ENCODE assay signal across 11 mouse cellular contexts in the genomic region with DNA sequence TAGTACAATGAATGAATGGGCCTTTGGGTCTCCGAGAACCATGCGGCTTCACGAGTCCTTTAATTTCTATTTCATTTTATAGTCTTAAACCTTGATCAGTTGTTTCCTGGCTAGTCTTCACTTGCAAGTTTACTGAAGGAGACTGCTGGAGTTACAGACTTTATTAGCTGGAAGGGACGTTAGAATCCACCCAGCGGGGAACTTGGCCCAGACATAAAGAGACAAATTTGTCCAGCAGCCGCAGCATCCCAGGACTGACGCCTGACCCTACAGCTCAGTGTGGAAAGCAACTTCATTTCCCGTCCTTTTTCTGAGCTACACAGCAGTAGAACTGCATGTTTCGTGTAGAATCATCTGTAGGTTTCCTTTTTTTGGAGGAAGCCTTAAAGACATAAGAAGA. TPM values are rescaled to one million over a fixed set of nuclear protein-coding genes. Genes with fewer than 3 reads are reported as not detected.
DNase-seq lines count a peak whose midpoint lies in the region; ATAC-seq lines count a peak whose summit lies in the region.
"Had no signal": no experiment of that assay in that cellular context is flagged by ENCODE, and none has a peak within 500 bp of the region (broad histone marks: within the 10 kb centered on the region; RNA-seq: fewer than 3 reads in every experiment).

No protein-coding gene starts in this region.

- no peak for DNase-seq in kidney, postnatal 25 days
- no peak for DNase-seq in forebrain, embryonic 11.5 days (ENCODE audit: low spot score)
- no peak for DNase-seq in midbrain, embryonic 14.5 days
- no peak for DNase-seq in lung, postnatal 4 days
- DNase-seq in layer of hippocampus, postnatal 10 days (ENCODE audit: low spot score in 2 of 2): no peak
- DNase-seq in left cerebral cortex, postnatal 25 days (ENCODE audit: low spot score in 2 of 2): no peak
- DNase-seq: adrenal gland, adult 8-10 months; thymus, postnatal 36 days had no signal

- no peak overlapping the region for H3K4me3 ChIP-seq in kidney, embryonic 14.5 days (ENCODE audit: low read length)
- peak overlapping the region; percentile 79 for H3K4me3 ChIP-seq in forebrain, embryonic 11.5 days (ENCODE audit: low read depth, low read length)
- no peak overlapping the region for H3K4me3 ChIP-seq in hindbrain, embryonic 15.5 days
- H3K4me3 ChIP-seq in midbrain, embryonic 14.5 days (replicated peaks; ENCODE audit: low read depth, low read length): peak overlapping the region; percentile 3; the same call in 1 of the 2 replicates
- H3K4me3 ChIP-seq: megakaryocyte, embryonic 14.5 days had no signal

- H3K27ac ChIP-seq in kidney, embryonic 14.5 days (ENCODE audit: low read depth, low read length): no peak overlapping the region
- H3K27ac ChIP-seq in forebrain, embryonic 11.5 days (ENCODE audit: low read depth, low read length): no peak overlapping the region
- H3K27ac ChIP-seq in hindbrain, embryonic 15.5 days (replicated peaks): no peak overlapping the region
- no peak overlapping the region for H3K27ac ChIP-seq in midbrain, embryonic 14.5 days (replicated peaks; ENCODE audit: low read depth, low read length)

- H3K4me2 ChIP-seq in kidney, embryonic 14.5 days (replicated peaks; ENCODE audit: low read depth, low read length): peak overlapping the region; percentile 87; the same call in 1 of the 2 replicates
- H3K4me2 ChIP-seq in forebrain, embryonic 11.5 days (ENCODE audit: low read depth, low read length, severe bottlenecking): peak overlapping the region; percentile 81
- peak overlapping the region; percentile 98 for H3K4me2 ChIP-seq in hindbrain, embryonic 15.5 days
- peak overlapping the region; percentile 99 for H3K4me2 ChIP-seq in midbrain, embryonic 14.5 days (ENCODE audit: low read length)

- peaks cover 20% of the 10 kb centered on the region for H3K4me1 ChIP-seq in kidney, embryonic 14.5 days (ENCODE audit: control insufficient read depth, insufficient read depth, low read length)
- peaks cover 33% of the 10 kb centered on the region for H3K4me1 ChIP-seq in forebrain, embryonic 11.5 days (replicated peaks; ENCODE audit: control insufficient read depth, insufficient read depth, low read length)
- H3K4me1 ChIP-seq in hindbrain, embryonic 15.5 days (replicated peaks): peaks cover 46% of the 10 kb centered on the region
- H3K4me1 ChIP-seq in midbrain, embryonic 14.5 days (ENCODE audit: control insufficient read depth, insufficient read depth, low read length): peaks cover 47% of the 10 kb centered on the region

- no peak overlapping the region for H3K9ac ChIP-seq in kidney, embryonic 14.5 days (ENCODE audit: low read depth, low read length)
- H3K9ac ChIP-seq in forebrain, embryonic 11.5 days (ENCODE audit: low read length): peak overlapping the region; percentile 41
- H3K9ac ChIP-seq in hindbrain, embryonic 15.5 days: no peak overlapping the region
- 0 out of 2 replicates have a peak overlapping the region, but pooled peaks have one; percentile 20 for H3K9ac ChIP-seq in midbrain, embryonic 14.5 days (replicated peaks; ENCODE audit: low read length)

- no peaks in the 10 kb centered on the region for H3K9me3 ChIP-seq in kidney, embryonic 14.5 days (ENCODE audit: control insufficient read depth, low read length)
- H3K9me3 ChIP-seq in forebrain, embryonic 11.5 days (ENCODE audit: control insufficient read depth, low read length): no peaks in the 10 kb centered on the region
- no peaks in the 10 kb centered on the region for H3K9me3 ChIP-seq in hindbrain, embryonic 15.5 days
- H3K9me3 ChIP-seq in midbrain, embryonic 14.5 days (ENCODE audit: control insufficient read depth, low read length): no peaks in the 10 kb centered on the region
- H3K9me3 ChIP-seq: megakaryocyte, embryonic 14.5 days had no signal

- intact Hi-C loops in left cerebral cortex, postnatal 25 days (cut with DNase I): loop anchor here (5.0 kb wide), 1 partner anchor 110 kb away; no protein-coding TSS in a partner anchor

- H3K27me3 ChIP-seq in kidney, embryonic 14.5 days (ENCODE audit: control insufficient read depth, insufficient read depth, low read length): no peaks in the 10 kb centered on the region; the same call in 1 of the 2 replicates
- no peaks in the 10 kb centered on the region for H3K27me3 ChIP-seq in forebrain, embryonic 11.5 days (ENCODE audit: control insufficient read depth, insufficient read depth, low read length)
- H3K27me3 ChIP-seq in hindbrain, embryonic 15.5 days: no peaks in the 10 kb centered on the region
- H3K27me3 ChIP-seq in midbrain, embryonic 14.5 days (ENCODE audit: control insufficient read depth, insufficient read depth, low read length): no peaks in the 10 kb centered on the region

- ATAC-seq in kidney, embryonic 14.5 days (ENCODE audit: low FRiP score, low TSS enrichment): no peak
- ATAC-seq in forebrain, embryonic 11.5 days (replicated peaks; ENCODE audit: low FRiP score): no peak
- no peak for ATAC-seq in hindbrain, embryonic 15.5 days (ENCODE audit: low FRiP score, low read depth)
- no peak for ATAC-seq in midbrain, embryonic 14.5 days (ENCODE audit: low FRiP score, low TSS enrichment)

- 0 out of 2 replicates have a peak, but pooled peaks cover 4% of the 10 kb centered on the region for H3K36me3 ChIP-seq in kidney, embryonic 14.5 days (ENCODE audit: control insufficient read depth, insufficient read depth, low read length)
- peaks cover 3% of the 10 kb centered on the region; the same call in 1 of the 2 replicates for H3K36me3 ChIP-seq in forebrain, embryonic 11.5 days (ENCODE audit: control insufficient read depth, insufficient read depth, low read length)
- H3K36me3 ChIP-seq in hindbrain, embryonic 15.5 days: no peaks in the 10 kb centered on the region
- no peaks in the 10 kb centered on the region for H3K36me3 ChIP-seq in midbrain, embryonic 14.5 days (ENCODE audit: control insufficient read depth, insufficient read depth, low read length)

- WGBS in kidney, embryonic 14.5 days: 54% methylated on average over 9 of the region's 9 CpGs
- WGBS in forebrain, embryonic 11.5 days: 54% methylated on average over 9 of the region's 9 CpGs
- 30% methylated on average over 9 of the region's 9 CpGs for WGBS in hindbrain, embryonic 15.5 days
- WGBS in midbrain, embryonic 14.5 days: 47% methylated on average over 9 of the region's 9 CpGs

RNA-seq across cellular contexts. Expression of gene Spata13, which starts 3.2 kb away (rescaled TPM):
- 54.1 and 65.7 TPM in 2 replicates for polyA plus RNA-seq in kidney, embryonic 14.5 days (2014; fragmentation: Nextera tagmentation; extraction: Ambion mirVana)
- polyA plus RNA-seq in forebrain, embryonic 11.5 days (2014; fragmentation: Nextera tagmentation; extraction: Ambion mirVana): 136 and 137 TPM in 2 replicates
- polyA plus RNA-seq in hindbrain, embryonic 15.5 days (2015; fragmentation: Nextera tagmentation; extraction: Ambion mirVana): 20.5 and 26.8 TPM in 2 replicates
- polyA plus RNA-seq in midbrain, embryonic 14.5 days (2014; fragmentation: Nextera tagmentation; extraction: Ambion mirVana): 22.0 and 31.6 TPM in 2 replicates
- total RNA-seq in layer of hippocampus, postnatal 10 days (2021): 10 to 100 TPM; 29.9 to 31.4 TPM
- total RNA-seq in left cerebral cortex, postnatal 25 days (2021): 10 to 100 TPM; 17.6 to 25.2 TPM

Comparison
In these comparisons a context has a peak if more than half of its experiments do, and no peak if none do; other contexts are left out.
1. H3K4me3 ChIP-seq: peak in forebrain, embryonic 11.5 days (single experiment) and midbrain, embryonic 14.5 days (single experiment); none in kidney, embryonic 14.5 days (single experiment) and hindbrain, embryonic 15.5 days (single experiment).
2. H3K9ac ChIP-seq: peak in forebrain, embryonic 11.5 days (single experiment) and midbrain, embryonic 14.5 days (single experiment); none in kidney, embryonic 14.5 days (single experiment) and hindbrain, embryonic 15.5 days (single experiment).
3. Peak in every context shown above with its lines, with median percentiles within 50 percentile points of each other: H3K4me2 ChIP-seq.